Mouse (Mus musculus): ENCODE measurements at regions not wholly inside any gene's neighbourhood (a gene's known extent, or its start where the extent isn't known, plus 50 kb on each side); places are given as distances from the start of the nearest gene placed in this dataset.

GRCm38 (mm10) chr10:9011906-9012305, 126.0 kb upstream of the Sash1 start:
- TF ChIP-seq EP300 (IDR thresholded peaks at IDR 0.05; ENCODE audit: low read length), result no peak
- no peak for TF ChIP-seq BHLHE40 (IDR thresholded peaks at IDR 0.05; ENCODE audit: low read depth, low read length)
- no peak for TF ChIP-seq POLR2A (IDR thresholded peaks at IDR 0.05; ENCODE audit: low read depth, low read length)
- TF ChIP-seq MEF2A (IDR thresholded peaks at IDR 0.05; ENCODE audit: borderline replicate concordance, low read depth, low read length), result no peak
- TF ChIP-seq CTCF (conservative IDR thresholded peaks at IDR 0.05 in 1 of 2, IDR thresholded peaks at IDR 0.05 in 1 of 2; ENCODE audit: low read depth in 2 of 2, low read length in 2 of 2), result no peak
- no peak for TF ChIP-seq USF1 (IDR thresholded peaks at IDR 0.05; ENCODE audit: low read depth, low read length)
- no peak for TF ChIP-seq MAZ (IDR thresholded peaks at IDR 0.05; ENCODE audit: low read depth, low read length)

Measured in CH12.LX (cell line).